Mouse (Mus musculus) spleen, adult 12 weeks (tissue): ENCODE results near the gene Nfkbiz.
A peak's percentile ranks its signal among the peaks of the same experiment; 100 is the strongest.

Experiments used
- DNase-seq: peaks from one replicate; pipeline ENCODE4 v3.0.0; 2022; ENCODE audit warnings: low spot score

Gene Nfkbiz

DNA sequence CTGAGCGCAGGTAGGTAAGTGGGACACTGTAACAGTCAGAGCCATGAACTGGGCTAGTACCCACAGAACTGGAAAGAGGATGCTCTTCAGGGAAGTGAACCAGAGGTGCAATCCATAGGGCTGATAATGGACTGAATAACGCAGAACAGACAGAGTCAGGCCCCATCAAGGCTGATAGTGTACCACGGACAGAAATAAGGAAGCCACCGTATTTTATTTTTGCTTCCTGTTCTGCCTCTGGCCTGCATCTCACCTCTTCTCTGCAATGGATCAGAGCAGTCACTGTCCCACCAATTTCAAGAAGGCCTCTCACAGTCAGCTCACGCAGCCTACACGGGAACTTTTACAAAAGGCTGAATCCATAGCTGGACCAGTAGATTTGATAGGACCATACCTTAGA, 6.7 kb downstream of the Nfkbiz start:
- DNase-seq = no peak

DNA sequence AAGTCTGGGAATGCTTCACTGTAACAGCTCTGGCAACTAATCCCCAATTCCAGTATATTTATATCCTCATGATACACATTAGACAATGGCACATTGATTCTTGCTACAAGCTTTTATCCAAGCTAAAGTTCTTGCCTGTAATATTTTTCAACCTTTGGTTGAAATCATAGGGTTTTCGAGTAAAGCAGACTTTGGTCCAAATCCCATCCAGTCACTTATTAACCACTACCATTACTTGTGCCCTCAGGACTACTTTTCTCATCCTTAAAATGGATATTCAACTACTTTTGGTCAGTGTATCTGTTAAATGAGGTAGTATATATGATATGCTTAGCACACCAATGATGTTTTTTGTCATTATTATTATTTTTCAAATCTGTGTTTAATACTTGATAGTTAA, 7.2 kb downstream of the Nfkbiz start:
- no peak for DNase-seq

DNA sequence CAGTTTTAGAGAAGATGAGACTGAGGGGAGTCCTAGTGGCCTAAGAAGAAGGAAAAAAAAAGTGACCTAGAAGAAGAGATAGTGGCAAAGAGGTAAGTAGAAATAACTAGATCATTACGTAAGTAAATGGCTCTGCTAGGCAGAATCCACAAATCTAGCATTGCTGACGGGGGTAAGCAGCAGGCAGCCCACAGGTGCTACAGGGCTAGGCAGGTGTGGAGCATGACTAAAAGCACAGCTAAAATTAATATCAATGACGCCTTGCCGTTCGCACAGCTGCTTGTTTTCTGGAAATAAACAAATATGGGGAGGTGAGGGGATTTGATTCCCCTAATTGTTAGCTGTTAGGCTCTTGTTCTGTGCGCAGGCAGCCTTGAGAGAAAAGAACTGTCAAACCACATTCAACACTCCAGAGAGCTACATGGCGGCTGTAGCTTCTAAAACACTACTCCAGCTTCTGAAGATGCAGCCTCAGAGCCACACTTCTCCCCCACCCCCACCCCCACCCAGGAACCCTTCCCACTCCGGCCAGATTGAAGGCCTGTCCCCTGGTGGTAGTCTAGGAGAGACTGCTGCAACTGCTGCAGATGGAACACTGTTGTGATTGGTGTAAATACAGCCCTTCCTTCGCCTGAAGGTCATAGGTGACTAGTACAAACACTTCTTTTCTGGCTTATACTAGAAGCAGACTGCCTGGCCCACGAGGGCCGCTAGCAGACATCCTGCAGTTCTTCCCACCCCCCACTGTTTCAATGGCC, 15.1 kb downstream of the Nfkbiz start:
- no peak for DNase-seq

DNA sequence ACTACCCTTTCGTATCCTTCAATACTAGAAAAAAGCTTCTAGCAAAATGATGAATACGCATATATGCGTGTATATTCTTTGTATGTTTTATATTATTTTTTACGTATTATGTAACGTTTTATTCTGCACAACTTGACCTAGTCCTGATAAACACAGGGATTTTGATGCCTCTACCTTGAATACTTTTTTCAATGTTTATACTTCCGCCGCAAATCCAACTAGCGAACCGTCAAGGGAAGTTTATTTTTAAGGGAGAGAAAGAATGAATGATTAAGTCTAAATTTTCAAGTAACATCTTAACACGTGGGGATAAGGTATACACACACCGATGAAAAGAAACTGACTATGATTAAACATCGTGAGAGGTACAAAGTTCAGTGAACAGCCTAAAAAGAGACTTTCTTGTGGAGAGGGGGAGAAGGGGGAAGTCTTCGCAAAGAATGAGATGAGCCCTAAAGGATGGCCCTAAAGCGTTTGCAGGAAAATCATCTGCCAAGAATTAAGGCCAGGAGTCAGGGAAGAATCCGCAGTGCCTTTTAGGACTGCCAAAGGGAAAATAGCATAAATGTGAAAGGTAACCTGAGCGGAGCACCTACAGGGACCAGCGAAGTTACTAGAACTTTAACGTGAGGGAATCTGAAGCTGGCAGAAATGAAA, 15.8 kb downstream of the Nfkbiz start:
- DNase-seq = no peak

DNA sequence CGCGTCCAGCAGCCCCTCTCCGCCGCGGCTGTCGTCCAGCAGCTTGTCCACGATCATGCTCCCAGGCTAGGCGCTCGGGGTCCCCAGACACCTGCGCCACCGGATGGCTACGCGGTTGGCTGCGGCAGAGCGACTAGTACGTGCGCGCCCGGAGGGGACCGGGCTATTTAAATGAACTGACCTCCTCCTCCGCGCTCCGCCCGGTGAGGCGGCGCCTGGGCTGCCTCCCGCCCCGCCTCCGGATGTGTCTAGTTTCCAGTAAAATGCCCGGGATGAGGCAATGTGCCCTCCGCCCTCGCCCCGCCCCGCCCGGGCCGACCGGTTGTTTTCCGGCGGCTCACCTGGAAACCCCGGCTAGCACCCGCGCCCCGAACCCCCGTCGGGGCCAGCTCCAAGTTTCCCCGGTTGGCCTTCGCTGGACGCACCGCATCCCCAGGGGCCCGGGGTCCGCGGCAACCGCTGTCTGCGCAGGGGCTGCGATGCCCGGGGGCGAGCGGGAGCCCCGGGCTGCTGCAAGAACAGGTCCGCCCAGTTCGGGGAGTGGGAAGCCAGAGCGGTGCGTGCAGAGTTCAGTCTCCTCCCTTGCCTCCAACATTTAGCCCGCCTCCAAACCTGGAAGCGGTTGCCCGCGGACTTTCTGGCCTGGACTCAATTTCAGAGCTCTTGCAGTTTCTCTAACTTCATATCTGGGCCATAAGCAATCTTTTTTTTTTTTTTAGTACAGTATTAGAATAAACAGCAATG, 16.5 kb downstream of the Nfkbiz start:
- peak; percentile 78 for DNase-seq

DNA sequence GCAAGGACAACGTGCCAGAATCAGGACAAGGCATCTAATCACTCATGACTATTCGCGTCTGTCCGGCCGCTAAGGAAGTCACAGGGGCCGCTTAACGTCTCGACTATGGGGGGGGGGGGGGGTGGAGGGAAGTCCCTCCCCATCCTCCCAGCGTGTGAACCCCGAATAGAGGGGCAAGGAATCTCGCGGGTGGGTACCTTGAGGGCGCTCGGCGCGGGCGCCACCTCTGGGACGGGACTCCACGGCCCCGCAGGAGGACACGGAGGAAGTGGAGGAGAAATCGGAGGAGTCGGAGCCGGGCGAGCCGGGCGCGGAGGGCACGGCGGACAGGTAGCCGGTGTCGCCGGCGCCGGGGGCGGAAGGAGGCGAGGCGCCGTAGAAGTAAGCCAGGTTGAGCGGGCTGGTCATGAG, 17.1 kb downstream of the Nfkbiz start:
- no peak for DNase-seq

DNA sequence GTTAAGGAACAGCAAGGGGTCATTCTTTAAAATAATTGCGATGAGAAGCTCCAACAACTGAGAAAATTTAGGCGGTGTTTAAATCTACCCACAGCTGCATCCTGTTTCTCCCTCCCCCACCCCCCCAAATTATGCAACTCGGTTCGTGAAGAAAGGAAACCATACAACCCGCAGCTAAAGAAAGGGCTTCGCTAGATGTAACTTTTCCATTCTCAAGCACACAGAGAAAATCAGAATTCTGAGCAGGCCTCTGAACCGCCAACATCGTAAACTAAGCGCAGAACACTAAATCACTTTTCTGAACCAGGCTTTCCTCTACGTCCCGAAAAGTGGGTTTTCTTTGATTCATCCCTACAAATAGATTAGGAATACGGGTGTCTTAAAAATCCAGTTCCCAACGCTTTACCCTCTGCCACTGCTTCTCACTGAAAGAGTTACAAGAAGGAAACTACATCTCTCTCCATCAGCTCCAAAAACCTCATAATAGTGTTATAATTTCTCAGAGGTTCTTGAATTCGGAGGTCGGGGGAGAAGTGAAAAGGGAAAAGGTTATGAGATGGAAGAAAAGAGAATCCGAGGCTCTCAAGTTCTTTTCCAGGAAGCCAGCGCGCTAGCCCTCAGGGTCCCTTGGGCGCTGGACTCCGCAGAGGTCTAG, 17.7 kb downstream of the Nfkbiz start:
- no peak for DNase-seq

DNA sequence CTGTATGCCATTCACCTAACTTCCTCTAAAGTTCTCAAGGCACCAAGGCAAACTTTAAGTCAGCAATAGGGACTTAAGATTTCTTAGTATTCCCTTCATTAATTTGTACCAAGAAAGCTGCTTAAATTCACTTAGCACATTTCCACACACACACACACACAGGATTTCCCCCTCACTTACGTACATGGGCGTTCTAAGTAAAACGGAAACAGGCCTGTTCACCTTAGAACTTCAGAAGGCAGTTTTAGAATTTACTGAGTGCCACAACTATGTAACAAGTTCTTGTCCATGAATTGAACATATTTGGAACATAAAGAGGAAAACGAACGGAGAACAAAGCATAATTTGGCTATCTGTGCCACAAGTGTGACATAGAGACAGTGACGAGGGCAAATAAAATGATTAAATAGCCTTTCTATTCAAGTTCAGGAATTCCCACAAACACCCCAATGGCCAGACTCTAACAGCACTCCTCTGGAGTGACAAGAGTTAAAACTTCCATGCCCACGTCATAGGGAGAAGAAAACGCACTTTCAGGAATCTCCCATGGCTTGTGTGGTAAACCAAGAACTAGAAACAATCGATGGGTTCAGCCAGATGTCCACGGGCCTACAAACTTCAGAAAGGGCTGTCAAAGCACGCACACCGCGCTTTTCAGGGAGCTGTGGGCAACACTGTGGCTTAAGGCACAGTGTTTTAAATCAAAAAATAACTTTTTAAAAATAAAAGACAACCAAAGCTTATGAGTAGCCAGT, 18.4 kb downstream of the Nfkbiz start:
- no peak for DNase-seq

DNA sequence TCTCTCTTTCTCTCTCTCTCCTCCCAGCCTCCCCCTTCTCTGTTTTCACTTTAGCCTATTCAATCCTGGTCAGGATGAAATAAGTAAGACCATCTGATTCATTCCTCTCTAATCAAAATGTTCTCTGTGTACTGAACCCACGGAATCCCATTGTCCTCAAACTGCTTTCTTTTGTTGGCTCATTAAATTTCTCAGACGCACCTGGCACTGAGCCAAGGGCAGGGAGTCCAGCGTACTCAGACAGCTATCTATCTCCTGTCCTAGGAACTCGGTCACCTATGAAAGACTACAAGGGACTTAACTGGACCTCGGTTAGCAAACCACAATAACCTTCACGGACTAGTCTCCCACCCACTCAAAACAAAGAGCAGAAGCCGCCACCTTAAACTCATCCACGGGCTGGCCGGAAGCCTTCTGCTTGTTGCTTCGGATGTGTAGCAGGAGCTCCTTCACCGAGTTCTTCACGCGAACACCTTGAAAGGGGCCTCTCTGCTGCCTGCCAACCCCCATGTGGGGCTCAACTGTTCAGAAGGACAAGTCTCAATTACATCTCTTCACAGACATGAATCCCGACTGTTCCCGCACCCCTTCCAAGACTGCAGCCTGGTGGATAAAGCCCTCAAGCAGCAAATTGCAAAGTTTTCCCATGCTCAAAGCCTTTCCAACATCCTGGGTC, 19.4 kb downstream of the Nfkbiz start:
- no peak for DNase-seq

DNA sequence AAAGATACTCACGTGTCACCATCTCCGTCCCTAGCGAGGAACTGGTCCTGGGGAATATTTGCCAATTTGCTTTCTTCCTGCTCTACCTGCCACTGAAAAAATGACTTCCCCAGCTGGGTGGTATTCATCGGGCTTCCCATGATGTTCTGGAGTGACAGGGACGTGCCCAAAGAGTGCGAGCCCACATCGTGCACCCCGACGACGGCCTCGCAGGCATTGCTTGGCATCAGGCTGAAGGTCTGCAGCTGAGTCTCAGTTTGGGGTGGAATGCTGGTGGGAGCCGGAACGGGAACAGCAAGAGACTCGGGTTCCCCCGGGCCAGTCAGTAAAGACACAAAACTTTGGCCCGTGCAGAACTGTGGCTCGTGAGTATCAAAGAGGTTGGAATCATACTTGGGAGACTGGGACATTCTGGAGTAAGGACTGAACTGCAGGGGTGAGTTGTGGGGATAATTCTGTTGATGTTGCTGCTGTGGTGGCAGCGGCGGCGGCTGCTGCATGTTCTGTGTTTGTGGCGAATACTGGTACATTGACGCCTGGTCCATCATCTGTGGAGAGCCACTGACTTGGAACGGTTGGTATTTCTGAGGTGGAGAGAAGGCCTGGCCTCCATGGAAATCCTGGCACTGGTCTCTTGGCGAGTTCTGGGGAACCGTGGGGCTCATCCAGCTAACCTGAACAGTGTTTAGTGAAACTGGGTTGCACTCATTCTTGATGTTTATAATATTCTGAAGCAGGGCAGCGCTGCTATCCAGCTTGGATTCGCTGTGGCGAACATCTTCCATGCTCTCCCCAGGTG, 20.8 kb downstream of the Nfkbiz start:
- no peak for DNase-seq

DNA sequence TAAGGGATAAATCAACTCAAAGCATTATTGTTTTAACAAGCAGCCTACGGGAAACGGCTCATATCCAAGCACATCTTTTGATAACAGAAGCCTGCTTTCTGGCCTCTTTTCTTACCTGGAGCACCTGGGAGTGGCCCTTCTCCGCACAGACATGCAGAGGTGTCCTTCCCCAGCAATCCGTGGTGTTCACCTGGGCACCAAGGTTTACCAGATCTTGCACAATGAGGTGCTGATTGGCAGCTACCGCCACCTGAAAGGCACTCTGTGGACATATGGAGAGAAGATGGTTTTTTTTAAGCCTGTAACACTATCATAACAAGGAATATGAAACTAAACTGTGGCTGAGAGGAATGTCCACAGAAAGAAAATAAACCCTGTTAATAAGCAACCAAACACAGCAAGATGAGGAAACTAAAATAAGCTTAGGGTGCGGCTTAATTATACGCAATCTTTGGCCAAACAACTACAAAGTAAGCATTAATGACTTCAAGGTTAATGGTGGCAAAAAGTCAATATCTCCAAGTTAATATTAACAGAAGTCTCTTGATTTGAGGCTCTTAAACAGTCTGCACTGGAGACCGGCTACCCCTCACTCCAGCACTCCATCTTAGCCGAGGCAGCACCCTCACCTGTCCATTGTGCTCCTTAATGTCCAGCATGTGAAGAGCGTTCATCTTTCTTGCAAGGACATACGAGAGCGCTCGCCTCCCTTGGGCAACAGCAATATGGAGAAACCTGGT, 22.3 kb downstream of the Nfkbiz start:
- DNase-seq = no peak

DNA sequence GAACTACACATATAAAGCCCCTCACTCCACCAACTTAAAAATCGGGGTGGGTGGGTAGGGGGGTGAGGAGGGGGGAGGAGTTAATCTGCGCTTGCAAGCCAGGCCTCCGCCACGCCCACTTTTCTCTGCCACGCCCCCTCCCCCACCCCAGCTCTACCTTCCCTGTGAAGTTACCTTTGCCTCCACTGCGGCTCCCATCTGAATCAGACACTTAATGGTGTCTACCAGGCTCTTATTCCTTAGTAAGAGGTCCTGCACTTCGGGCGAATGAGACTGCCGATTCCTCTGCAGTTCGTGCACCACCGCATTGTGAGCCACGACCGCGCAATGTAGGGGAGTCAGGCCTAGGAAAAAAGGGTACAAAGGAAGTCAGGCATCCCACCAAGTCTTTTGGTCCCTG, 23.2 kb downstream of the Nfkbiz start:
- DNase-seq = no peak

DNA sequence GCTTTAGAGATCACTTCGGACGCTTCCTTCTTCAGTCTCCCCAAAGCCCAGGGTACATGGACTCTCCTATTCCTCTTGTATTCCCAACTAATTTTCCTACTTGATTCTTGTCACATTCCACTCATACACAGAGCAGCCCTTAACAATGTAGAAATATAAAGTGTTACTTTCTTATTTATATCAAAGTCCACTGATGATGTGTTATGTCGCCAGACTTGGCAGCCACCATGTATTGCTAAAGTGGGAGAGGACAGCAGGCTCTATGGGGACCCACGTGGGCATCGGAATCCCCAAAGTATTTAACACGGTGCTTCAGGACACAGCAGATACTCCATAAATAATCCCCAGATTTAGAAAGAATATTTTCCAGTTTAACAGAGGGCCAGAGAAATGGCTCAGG, 24.0 kb downstream of the Nfkbiz start:
- no peak for DNase-seq

DNA sequence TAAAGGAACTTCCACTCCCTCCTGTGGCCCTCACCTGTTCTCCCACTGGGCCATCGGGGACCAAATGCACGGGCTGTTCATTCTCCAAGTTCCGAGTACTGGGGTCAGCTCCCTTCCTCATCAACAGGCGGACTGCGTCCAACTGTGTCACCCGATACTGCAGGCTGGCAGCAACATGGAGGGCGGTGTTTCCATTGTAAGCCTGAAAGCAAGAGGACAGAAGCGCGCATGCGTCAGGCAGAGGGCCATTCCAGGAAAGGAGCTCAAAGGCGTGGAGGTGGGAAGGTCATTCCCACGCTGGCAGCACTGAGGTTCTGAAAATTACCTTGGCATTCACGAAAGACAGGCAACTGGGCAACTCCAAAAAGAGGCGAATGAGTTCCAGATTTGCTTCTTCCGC, 24.8 kb downstream of the Nfkbiz start:
- DNase-seq = no peak

DNA sequence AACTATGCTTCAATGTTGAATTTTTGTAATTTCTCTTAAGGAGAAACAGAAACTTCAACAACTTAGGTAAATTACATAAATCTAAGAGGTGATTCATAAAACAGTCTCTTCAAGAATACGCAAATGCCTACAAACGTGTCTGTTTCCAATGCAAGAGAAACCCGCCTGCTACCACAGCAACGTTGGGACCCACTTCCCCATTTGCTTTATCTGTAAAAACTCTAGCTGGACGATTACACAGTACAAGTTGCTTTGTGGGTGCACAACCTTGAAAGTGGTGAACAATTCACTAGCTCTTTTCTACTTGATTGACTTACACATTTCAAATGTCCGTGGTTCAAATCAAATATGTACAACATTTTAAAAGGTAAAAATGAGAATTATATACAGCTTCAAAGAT, 26.9 kb downstream of the Nfkbiz start:
- no peak for DNase-seq

DNA sequence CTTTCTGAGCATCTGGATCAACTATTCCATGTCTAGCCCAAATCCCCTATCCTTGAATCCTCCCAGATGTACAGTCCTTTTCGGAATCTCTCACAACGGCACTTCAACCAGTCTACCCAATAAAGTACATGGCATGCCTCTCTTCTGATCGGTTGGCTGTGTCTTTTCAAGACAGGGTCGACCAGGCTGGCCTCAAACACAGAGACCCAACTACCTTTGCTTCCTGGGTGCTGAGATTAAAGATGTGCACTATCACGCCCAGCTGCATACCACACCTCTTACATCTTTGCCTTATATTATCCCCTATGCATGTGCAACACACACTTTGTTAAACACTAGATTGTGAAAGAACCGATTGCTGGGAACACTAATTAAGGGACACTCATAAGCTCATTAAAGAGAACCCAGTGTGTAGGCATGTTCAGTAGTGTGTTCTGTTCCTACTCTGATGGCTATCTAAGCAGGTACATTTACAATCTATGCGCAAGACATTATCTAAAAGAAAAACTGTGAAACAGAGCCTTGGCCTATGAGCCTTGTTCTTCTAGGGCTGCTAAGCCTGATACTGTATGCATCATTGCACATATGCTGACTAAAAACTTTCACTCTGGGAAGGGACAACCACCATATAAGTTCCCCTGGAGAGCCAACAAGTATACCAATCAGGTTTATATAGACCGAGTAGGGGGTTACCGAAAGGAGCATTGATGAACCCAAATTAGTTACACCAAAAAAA, 28.8 kb downstream of the Nfkbiz start:
- no peak for DNase-seq

DNA sequence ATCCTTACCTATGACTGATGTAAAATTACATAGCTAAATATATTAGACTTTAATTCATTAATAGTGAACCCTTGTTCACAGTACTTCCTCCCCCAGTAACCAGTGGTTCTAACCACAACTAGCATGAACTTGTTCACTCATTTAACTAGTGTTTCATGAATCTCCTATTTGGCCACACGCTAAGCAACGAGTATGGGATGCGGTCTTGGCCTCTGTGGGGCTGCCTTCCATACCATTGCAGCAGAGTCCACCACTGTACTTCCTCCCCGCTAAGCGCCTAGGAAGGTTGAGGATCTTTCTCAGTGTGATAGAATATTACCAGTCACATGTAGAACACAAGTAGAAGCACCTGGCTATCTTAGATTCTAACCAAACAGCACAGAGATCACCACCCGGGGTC, 29.4 kb downstream of the Nfkbiz start:
- no peak for DNase-seq

DNA sequence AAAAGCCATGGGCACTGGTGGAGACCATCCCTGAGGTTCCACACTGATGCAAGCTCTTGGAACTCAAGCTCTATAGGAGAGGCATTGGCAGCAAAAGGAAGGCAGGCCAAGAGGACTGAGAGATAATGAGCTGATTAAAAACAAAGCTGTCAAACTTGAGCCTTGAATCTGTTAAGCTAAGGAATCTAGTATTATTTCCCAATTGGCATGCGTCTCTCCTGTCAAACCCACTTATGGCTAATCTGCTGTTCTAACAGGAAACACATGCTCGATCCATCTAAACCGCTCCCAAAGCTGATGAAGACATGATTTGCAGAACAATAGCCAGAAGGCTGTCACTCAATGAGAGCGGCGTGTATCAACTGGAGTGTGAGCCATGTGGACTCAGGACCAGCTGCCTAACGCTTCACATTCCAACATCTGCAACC, 31.2 kb downstream of the Nfkbiz start:
- no peak for DNase-seq

DNA sequence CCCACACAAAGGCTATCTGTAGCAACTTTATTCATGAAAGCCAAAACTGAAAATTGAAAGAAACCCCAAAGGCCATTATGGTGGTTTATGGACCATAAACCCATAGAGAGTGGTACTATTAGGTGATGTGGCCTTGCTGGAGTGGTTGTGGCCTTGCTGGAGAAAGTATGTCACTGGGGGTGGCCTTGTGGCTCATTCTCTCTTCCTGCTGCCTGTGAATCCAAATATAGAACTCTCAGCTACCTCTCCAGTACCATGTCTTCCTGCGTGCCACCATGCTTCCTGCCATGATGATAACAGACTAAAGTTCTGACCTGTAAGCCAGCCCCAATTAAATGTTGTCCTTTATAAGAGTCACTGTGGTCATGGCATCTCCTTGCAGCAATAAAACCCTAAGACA, 33.9 kb downstream of the Nfkbiz start:
- DNase-seq = no peak
